Mouse (Mus musculus): ENCODE data around the gene Olfr294. TPM values are rescaled to one million over a fixed set of nuclear protein-coding genes. Genes with fewer than 3 reads are reported as not detected.

The Olfr294 gene
- total RNA-seq (2023) = not detected

DNA sequence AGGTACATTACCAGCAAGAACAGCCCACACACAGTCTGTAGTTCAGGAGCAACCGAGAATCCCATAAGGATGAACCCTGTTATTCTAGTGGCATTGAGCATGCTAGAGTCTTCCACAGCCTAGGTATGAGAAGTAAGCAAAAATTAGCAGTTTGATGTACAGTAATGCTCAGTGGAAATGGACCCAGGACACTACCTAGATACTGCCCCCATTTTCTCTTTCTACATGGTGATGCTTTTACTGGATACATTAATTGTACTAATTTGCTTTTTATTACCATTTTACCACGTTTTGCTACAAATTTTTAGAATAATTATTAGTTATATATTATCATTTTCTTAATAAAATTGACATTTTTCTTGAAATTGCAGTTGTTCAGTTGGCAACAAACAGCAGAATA is at the start of gene Olfr294:
Gene Olfr294 (minus strand): TSS at position 101 of the 400 bp plus-strand sequence.

DNA sequence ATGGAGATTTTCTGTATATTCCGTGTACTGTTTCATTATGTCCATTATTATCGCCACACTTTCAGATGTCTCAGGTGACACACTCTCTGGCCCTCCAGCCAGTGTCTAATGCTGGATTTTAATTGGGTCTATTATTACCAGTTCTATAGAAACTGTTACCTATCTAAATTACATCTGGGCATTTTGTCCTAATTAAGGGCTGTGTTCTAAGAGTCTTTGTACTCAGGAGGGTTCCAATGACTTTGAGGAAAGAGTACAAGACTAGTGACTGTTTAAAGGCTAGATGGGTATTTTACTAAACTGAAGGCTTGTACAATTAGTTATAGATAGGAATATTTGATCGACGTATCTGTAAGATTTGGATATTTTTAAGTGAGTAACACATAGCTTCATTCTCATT is 32.3 kb upstream of the Olfr294 start, which contains the start of gene Olfr293:
Gene Olfr293 (plus strand): TSS at position 301 of the 400 bp plus-strand sequence.

DNA sequence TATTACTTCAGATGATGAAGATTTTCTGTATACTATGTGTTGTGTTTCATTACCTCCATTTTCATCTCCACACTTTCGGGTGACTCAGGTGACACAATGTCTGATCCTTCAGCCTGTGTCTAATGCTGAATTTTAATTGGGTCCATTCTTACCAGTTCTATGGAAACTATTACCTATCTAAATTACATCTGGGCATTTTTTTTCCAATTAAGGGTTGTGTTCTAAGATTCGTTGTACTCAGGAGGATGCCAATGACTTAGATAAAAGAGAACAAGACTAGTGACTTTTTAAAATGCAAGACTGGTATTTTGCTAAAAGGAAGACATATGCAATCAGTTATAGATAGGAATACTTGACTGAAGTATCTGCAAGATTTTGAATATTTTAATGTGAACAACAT is 32.9 kb downstream of the Olfr294 start, which contains the start of gene Olfr295:
Gene Olfr295 (plus strand): TSS at position 301 of the 400 bp plus-strand sequence.

Other genes starting within 250 kb of the Olfr294 start
- gene Olfr305, start 249.7 kb downstream of the Olfr294 start, total RNA-seq (2023) = not detected
- gene Olfr304, start 230.0 kb downstream of the Olfr294 start, total RNA-seq (2023) = not detected
- gene Olfr303, start 218.9 kb downstream of the Olfr294 start, total RNA-seq (2023) = not detected
- not detected for gene Olfr301, start 212.8 kb downstream of the Olfr294 start, total RNA-seq (2023)
- gene Olfr299, start 156.7 kb downstream of the Olfr294 start, total RNA-seq (2023) = not detected
- not detected for gene Olfr298, start 124.2 kb downstream of the Olfr294 start, total RNA-seq (2023)
- gene Olfr297, start 96.7 kb downstream of the Olfr294 start, total RNA-seq (2023) = not detected
- not detected for gene Olfr295, start 32.8 kb downstream of the Olfr294 start, total RNA-seq (2023)
- not detected for gene Olfr293, start 32.4 kb upstream of the Olfr294 start, total RNA-seq (2023)
- gene Olfr292, start 71.7 kb upstream of the Olfr294 start, total RNA-seq (2023) = not detected
- gene Folh1, start 159.3 kb upstream of the Olfr294 start, total RNA-seq (2023) = not detected
- gene Vmn2r77, start 178.4 kb upstream of the Olfr294 start, total RNA-seq (2023) = not detected

Measured in monocyte, adult 59 days (primary cell).